Mouse (Mus musculus): Measurements from ENCODE around the gene Kcnj15. TPM values are rescaled to one million over a fixed set of nuclear protein-coding genes. Genes with fewer than 3 reads are reported as not detected.

The Kcnj15 gene
- total RNA-seq, 2 experiments from 2014 or later = 1.6 to 2.2 TPM

DNA sequence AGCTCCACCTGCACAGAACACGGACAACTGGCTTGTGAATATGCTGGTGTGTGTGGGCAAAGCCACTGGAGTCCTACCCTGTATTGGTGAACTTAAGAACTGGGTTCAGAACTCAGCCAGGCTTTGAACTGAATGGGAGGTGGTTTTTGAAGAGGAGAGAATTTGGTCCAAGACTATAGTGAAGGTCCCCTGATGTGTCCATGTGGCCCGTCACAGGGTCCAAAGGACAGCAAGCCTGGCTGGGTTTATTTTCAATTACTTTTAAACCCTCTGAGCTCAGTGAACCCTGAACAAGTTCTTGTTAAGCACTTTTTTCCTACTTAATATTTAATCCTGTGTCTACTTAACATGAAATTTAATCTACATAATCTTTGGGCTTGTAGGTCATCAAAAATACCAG, 30.3 kb downstream of the Kcnj15 start:
- intact Hi-C loops (cut with DNase I) = no loop called here
- DNase-seq = no peak

DNA sequence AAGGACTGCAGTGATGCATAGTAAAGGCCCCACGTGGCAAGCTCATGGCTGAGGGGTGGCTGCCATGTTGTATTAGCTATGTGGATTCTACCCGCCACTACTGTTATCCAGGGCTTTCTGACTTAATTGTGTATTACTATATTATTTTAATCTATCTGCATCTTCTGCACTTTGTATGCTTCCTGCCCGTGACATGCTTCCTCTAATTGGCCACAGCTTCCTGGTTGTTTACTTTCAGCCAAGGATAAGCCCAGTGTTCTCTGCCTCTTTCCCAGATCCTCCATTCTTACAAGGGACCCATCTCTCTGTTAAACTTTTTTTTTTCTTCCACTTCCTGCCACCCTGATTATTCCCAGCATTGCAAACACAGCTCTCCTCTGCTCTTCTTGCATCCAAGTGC, 32.0 kb downstream of the Kcnj15 start:
- intact Hi-C loops (cut with DNase I) = no loop called here
- no peak for DNase-seq

GRCm38 (mm10) chr16:95291450-95292101, 34.2 kb downstream of the Kcnj15 start:
- peak; percentile 56 to 63 for DNase-seq
- intact Hi-C loops (cut with DNase I) = loop anchor here (5.0 kb wide), 2 partner anchors 51 to 79 kb away; no protein-coding TSS in a partner anchor

DNA sequence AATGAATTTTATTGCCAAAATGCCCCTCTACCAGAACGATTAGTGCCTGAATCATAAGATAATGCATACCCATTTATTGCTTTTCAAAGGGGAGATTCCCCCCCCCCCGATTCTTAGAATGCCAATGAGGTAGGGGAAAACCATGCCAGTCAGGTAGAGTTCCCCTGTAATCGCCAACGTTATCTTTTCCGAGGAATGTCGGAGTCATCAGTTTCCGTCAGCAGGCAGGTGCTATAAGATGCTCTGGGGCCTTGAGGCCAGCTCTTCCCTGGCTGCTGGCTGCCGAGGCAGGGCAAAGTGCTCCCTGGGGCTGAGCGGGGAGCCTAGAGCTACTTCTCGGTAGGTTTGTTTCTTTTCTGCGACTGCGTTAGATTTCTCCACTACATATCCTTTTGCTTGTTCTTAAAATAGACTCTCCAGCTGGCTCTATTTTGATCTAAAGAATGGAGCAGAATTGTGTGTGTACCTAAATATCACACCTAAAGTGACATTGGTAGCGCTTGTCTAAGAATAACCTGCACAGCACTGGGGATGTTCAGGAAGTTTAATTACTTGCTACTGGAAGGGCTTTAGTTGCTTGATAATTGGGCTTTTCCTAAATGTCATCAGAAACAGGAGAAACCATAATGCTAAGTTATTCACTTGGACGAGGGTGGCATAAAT, 35.6 kb downstream of the Kcnj15 start:
- no peak for DNase-seq
- intact Hi-C loops (cut with DNase I) = loop anchor here (5.0 kb wide), 2 partner anchors 49 to 81 kb away; no protein-coding TSS in a partner anchor

DNA sequence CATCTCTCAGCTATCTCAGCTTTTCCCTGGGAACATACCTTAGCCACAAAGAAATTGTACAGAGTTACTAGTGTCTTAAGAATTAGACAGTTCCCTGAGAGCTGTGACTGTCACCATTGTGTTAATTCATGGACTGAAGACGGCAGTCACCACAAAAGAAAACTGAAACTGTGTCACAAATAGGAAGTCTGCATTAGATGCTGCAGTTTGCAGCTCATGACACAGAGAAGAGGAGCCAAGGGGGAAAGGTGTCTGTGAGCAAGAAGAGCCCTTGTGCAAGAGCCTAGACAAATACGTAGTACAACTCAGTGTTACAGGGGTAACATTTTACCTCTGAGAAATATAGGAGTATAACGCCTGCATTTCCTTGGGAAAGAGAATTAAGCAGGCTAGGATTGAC, 40.3 kb downstream of the Kcnj15 start:
- intact Hi-C loops (cut with DNase I) = no loop called here
- no peak for DNase-seq

GRCm38 (mm10) chr16:95301667-95302066, 44.3 kb downstream of the Kcnj15 start:
- intact Hi-C loops (cut with DNase I) = no loop called here
- no peak for DNase-seq

GRCm38 (mm10) chr16:95303676-95304075, 46.3 kb downstream of the Kcnj15 start:
- DNase-seq = no peak
- intact Hi-C loops (cut with DNase I) = no loop called here

- no peak for DNase-seq
- intact Hi-C loops (cut with DNase I) = no loop called here
These were observed 50.5 kb downstream of the Kcnj15 start for GRCm38 (mm10) chr16:95307823-95308360.

- DNase-seq = peak in 1 of 2 experiments; percentile 33
- intact Hi-C loops (cut with DNase I) = no loop called here
These were observed 64.7 kb downstream of the Kcnj15 start for GRCm38 (mm10) chr16:95321945-95322625.

- intact Hi-C loops (cut with DNase I) = no loop called here
These were observed 74.8 kb downstream of the Kcnj15 start for GRCm38 (mm10) chr16:95332159-95332558.

DNA sequence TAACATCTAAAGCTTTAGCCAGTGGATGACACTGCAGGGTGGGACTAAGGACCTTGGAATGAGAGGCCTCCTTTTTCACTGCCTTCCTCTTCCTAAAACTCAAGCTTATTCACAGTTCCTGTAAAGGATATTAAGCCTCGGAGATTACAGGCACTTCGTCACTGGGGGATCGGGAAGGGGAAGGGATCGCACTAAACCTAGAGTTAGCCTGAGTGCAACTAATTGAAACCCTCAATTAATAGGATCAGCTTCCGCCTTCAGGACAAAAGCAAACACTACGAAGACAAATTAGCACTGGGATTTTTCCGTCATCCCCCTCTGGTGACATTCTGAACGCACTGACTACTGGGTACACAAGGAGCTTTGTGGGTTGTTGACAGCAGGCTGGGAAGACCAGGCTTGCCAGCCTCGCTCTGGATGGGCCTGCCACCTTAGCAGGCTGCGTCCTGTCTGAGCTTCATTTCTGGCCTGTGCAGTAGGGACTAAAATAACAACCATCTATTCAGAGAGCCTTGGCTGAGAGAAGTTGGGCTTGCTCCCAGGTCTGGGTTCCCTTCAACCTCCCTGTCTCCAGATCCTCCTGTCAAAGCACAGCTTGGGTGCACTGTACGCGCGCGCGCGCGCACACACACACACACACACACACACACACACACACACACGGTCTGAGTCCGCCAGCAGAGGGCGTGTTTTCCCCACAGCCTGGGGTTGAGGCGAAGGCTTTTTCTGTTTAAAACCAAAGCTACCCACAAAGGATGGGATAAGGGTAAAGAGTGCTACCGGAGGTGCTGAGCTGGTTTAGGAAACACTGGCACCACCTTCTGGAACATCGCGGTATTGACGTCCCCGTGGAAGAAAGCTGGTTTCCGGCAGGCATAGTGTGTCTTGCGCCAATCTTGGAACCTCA, 83.8 kb downstream of the Kcnj15 start:
- peak; percentile 82 to 90 for DNase-seq
- intact Hi-C loops (cut with DNase I) = loop anchor here (1.0 to 10.0 kb wide), 4 partner anchors 49 to 526 kb away; no protein-coding TSS in a partner anchor

More at GRCm38 (mm10) chr16:95332159-95332558, 74.8 kb downstream of the Kcnj15 start:
- DNase-seq = no peak

DNA sequence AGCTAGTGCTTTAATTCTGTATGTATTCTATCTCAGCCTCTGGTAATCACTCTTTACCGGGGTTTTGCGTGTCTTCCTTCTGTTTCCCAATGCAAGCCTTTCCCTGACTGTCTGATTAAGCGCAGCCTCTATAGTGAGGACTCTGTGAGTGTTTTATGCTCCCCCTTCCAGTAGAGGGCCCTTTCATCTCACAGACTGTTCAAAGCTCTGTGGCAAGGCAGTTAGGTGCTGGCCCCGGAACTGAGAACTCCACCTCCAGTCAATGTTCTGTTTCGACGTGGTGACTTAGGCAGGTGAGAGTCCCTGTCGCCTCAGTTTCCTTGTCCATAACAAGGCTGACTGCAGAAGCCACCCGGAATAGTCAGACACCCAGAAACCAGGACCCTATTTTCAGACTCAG, 84.7 kb downstream of the Kcnj15 start:
- DNase-seq = no peak
- intact Hi-C loops (cut with DNase I) = loop anchor here (5.0 to 10.0 kb wide), 2 partner anchors 50 to 527 kb away; no protein-coding TSS in a partner anchor

GRCm38 (mm10) chr16:95344961-95345360, 87.6 kb downstream of the Kcnj15 start:
- intact Hi-C loops (cut with DNase I) = loop anchor here (1.0 to 10.0 kb wide), 4 partner anchors 53 to 530 kb away; no protein-coding TSS in a partner anchor
- no peak for DNase-seq

GRCm38 (mm10) chr16:95345882-95346281, 88.5 kb downstream of the Kcnj15 start:
- peak; percentile 78 to 87 for DNase-seq
- intact Hi-C loops (cut with DNase I) = loop anchor here (1.0 to 10.0 kb wide), 4 partner anchors 116 to 557 kb away; no protein-coding TSS in a partner anchor

DNA sequence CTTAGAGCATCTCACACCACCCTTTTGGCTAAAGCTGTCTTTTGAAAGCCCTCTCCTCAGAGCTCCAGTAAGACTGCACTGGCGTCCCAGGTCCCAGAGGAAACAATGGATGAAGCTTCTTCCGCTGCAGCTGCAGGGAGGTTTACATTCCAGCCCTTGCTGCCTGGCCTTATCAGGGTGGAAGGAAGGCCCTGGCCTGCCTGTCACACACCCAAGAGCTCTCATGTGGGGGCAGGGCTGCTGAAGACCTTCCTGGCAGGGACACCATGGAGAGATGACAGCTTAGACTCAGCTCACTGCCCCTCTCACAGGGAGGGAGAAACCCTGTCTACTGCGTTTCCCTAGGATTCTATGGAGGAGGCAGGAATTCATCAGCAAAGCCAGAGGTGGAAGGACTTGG, 89.8 kb downstream of the Kcnj15 start:
- intact Hi-C loops (cut with DNase I) = loop anchor here (2.0 to 10.0 kb wide), 3 partner anchors 115 to 558 kb away; no protein-coding TSS in a partner anchor
- DNase-seq = peak; percentile 61 to 64

DNA sequence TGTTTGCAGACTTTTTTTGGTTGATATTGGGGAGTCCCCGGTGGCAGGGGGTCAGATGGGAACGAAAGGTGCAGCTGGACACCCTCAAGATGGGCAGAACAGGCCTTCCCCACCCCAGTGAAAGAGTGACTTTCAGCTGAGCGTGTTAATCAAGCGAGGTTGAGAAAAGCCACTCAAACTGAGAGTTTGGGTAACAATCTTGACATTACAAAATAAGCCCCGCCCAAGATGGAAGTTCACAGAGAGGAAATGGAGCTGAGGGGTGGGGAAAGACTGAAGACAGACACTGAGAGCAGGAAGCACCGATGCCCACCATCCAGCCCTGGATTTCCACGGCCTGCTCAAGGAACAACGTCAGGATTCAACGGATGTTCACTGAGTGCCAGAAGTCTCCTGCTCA, 91.2 kb downstream of the Kcnj15 start:
- DNase-seq = no peak
- intact Hi-C loops (cut with DNase I) = loop anchor here (5.0 to 10.0 kb wide), 2 partner anchors 114 to 534 kb away; no protein-coding TSS in a partner anchor

GRCm38 (mm10) chr16:95349344-95349743, 92.0 kb downstream of the Kcnj15 start:
- DNase-seq = no peak
- intact Hi-C loops (cut with DNase I) = loop anchor here (5.0 to 10.0 kb wide), 2 partner anchors 113 to 535 kb away; no protein-coding TSS in a partner anchor

DNA sequence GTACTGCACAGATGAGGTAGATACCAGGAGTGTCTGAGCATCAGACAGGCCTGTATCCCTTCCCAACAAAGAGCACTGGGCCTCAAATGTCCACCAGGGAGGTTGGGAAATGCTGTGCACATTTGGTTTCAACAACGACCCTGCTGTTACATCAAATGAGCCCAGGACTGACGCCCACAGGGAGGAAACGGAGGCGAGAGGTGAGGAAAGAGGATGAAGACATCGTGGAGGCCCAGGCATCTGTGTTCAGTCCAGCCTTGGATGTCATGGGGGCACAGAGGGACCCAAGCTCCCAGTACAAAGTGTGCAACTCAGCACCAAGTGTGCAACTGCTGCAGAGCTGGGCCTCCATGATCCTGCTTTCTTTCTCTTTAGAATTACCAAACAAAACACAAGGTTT, 92.4 kb downstream of the Kcnj15 start:
- no peak for DNase-seq
- intact Hi-C loops (cut with DNase I) = loop anchor here (2.0 to 10.0 kb wide), 7 partner anchors 53 to 597 kb away; no protein-coding TSS in a partner anchor
